In the genomic region with DNA sequence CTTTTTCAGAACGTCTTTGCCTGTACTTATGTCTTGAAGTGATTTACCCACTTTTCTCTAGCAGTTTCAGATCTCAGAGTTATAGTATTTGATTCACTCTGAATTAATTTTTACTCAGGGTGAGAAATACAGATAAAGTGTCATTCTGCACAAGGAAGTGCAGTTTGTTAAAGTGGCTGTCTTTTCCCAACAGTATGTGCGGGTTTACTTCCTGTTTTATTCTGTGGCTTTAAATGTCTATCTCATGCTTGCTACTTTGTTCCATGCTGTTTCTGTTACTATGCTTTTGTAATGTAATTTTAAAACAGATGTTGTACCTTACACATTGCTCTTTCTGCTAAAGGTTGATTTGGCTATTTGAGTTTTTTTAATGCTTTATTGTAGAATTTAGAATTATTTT, we compare ENCODE assay signal across 15 mouse cellular contexts.
"Had no signal": no experiment of that assay in that cellular context is flagged by ENCODE, and none has a peak within 500 bp of the region (broad histone marks: within the 10 kb centered on the region; RNA-seq: fewer than 3 reads in every experiment).

No protein-coding gene starts in this region.

- DNase-seq: lung, adult 18-20 months; lung, embryonic 14.5 days; lung, postnatal 10 days; midbrain, embryonic 14.5 days; right cerebral cortex, postnatal 14 days; thymus, adult 2 months; thymus, postnatal 25 days; thymus, postnatal 4 days had no signal

- H3K9me3 ChIP-seq: megakaryocyte, embryonic 14.5 days; midbrain, embryonic 12.5 days; neural tube, embryonic 12.5 days; stomach, embryonic 15.5 days had no signal

- H3K27ac ChIP-seq: liver, embryonic 14.5 days; macrophage; midbrain, embryonic 12.5 days; neural tube, embryonic 12.5 days; stomach, embryonic 15.5 days; stomach, postnatal 0 days had no signal

- H3K27me3 ChIP-seq: megakaryocyte, embryonic 14.5 days; midbrain, embryonic 12.5 days; neural tube, embryonic 12.5 days; stomach, embryonic 15.5 days had no signal

- H3K36me3 ChIP-seq: midbrain, embryonic 12.5 days; neural tube, embryonic 12.5 days; stomach, embryonic 15.5 days had no signal

- H3K4me2 ChIP-seq: lung, embryonic 14.5 days; midbrain, embryonic 12.5 days; neural tube, embryonic 12.5 days; stomach, embryonic 15.5 days had no signal

- H3K4me3 ChIP-seq: megakaryocyte, embryonic 14.5 days; midbrain, embryonic 12.5 days; neural tube, embryonic 12.5 days; stomach, embryonic 15.5 days had no signal

- H3K9ac ChIP-seq: liver, embryonic 14.5 days; lung, embryonic 14.5 days; midbrain, embryonic 12.5 days; neural tube, embryonic 12.5 days; stomach, embryonic 15.5 days had no signal

- H3K4me1 ChIP-seq: megakaryocyte, embryonic 14.5 days; midbrain, embryonic 12.5 days; neural tube, embryonic 12.5 days; stomach, embryonic 15.5 days had no signal
